Mouse (Mus musculus): ENCODE measurements at regions not wholly inside any gene's neighbourhood (a gene's known extent, or its start where the extent isn't known, plus 50 kb on each side); places are given as distances from the start of the nearest gene placed in this dataset.
A peak's percentile ranks its signal among the peaks of the same experiment; 100 is the strongest.

DNA sequence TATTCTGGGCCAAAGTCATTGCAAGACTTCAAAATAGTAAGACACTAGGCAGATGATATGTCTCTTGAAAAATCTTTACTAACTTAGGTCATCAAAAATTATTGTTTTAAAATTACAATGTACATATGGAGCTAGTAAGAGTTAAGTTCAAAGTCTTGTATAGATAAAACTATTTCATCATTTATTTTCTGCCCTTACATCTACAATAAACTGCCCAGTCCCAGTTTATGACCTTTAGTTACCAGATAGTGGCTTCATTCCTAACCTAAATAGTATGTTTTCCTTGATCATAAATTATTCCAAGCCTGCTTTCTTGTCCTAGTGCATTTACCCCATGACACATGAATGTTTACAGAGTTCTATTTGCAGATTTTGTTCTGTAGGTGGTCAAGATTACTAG, 72.9 kb downstream of the Manea start:
- DNase-seq (ENCODE audit: low read depth, low spot score): no peak

DNA sequence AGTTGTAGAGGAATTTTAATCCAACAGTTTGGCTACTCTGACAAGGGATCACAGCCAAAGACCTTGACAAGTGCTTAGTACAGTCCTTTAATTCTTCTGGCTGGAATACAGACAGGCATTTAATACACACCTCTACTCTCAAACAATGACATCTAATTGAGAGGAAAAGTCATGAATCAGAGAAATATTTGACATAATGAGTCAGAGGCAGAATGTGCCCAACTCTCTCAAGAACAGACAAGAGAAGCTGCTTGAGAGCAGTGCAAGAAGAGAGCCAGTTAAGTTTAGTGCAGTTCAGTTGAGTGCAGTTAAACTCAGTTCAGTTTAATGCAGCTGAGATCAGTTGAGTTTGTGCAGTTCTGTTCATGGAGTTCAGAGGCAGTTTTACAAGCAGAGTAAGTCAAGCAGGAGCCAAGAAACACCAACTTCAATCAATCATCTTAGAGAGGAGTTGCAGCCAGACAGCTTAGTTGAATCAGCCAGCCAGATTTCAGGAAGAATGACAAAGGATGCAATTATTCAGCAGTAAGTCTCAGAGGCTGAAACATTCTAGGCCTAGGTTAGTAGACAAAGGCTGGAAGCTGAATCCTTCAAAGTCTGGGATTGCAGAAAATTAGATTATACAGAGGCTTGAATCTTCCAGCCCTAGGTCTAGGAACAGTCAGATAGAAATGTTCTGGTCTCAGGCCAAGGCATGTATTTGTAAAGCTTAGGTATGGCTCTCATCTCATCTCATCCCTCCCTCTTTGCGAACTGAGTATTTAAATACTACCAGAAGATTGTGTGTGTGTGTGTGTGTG, 87.3 kb downstream of the Manea start:
- DNase-seq (ENCODE audit: low read depth, low spot score): no peak
- 56% methylated on average over 1 of the region's 1 CpGs for WGBS

- WGBS: 59% methylated on average over 3 of the region's 3 CpGs
Measured at GRCm38 (mm10) chr4:26255889-26256288, 90.8 kb downstream of the Manea start.

DNA sequence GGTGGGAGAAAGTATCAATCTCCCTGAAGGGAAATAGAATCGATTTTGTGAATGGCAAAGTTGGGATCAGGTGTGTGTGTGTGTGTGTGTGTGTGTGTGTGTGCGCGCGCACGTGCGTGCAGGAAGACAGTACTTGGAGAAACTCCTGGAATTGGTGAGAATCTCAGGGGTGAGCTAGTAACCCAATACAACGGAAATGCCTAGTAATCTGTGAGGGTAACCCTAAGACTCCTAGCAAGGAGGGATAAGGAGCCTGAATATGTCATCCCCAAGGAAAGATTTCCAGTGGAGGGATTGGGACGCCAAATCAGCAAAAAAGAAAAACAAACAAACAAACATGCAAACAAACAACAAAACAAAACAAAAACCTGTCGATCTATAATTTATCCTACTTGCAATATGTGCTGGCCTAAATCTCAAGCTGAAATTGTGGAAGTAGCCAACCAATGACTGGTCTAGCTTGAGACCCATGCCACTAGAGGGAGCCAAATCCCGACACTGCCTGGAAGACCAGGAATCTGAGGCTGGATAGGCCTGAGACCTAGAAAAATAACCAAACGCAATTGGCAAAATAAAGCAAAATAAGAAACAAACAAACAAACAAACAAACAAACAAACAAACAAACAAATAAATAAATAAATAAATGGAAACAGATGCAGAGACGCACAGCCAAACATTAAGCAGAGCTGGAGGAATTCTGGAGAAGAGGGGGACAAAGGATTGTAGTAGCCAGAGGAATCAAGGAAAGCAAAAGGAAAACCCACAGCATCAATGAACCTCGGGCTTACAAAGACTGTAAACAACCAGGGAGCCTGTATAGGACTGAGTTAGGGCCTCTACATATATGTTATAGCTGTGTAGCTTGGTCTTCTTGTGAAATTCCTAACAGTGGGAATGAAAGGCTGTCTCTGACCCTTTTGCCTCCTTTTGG, 98.5 kb downstream of the Manea start:
- DNase-seq (ENCODE audit: low read depth, low spot score): peak; percentile 18
- 62% methylated on average over 13 of the region's 13 CpGs for WGBS

More at GRCm38 (mm10) chr4:26255889-26256288, 90.8 kb downstream of the Manea start:
- no peak for DNase-seq (ENCODE audit: low read depth, low spot score)

GRCm38 (mm10) chr4:26223267-26223666, 123.4 kb downstream of the Manea start:
- WGBS: 71% methylated on average over 1 of the region's 1 CpGs

More at GRCm38 (mm10) chr4:26223267-26223666, 123.4 kb downstream of the Manea start:
- DNase-seq (ENCODE audit: low read depth, low spot score): no peak
